Mouse (Mus musculus) ES-E14 (cell line): ENCODE data around the gene Nomo1.

Source experiments
- CHD2 ChIP-seq: IDR thresholded peaks from 2 replicates; pipeline ENCODE4 v1.6.1; 2014; ENCODE audit warnings: mild to moderate bottlenecking, low read depth, low read length, inconsistent platforms
- HCFC1 ChIP-seq: IDR thresholded peaks from 2 replicates; pipeline ENCODE4 v1.6.1; 2012; ENCODE audit warnings: low read length, inconsistent platforms, borderline replicate concordance; ENCODE audit not compliant: insufficient read depth
- MAFK ChIP-seq: IDR thresholded peaks from 2 replicates; pipeline ENCODE4 v1.6.1; 2014; ENCODE audit warnings: mild to moderate bottlenecking, low read depth, low read length, inconsistent platforms; ENCODE audit not compliant: insufficient read depth
- ZC3H11A ChIP-seq: IDR thresholded peaks from 2 replicates; pipeline ENCODE4 v1.6.1; 2012; ENCODE audit warnings: low read depth, mild to moderate bottlenecking, inconsistent platforms, low read length, borderline replicate concordance
- ZNF384 ChIP-seq: IDR thresholded peaks from 2 replicates; pipeline ENCODE4 v1.6.1; 2012; ENCODE audit warnings: low read depth, low read length, inconsistent platforms

GRCm38 (mm10) chr7:46125340-46125739 lies 91.8 kb downstream of the Nomo1 start:
- TF ChIP-seq CHD2: no peak
- TF ChIP-seq ZNF384: no peak
- no peak for TF ChIP-seq HCFC1
- no peak for TF ChIP-seq MAFK
- TF ChIP-seq ZC3H11A: no peak
